ENCODE assay signal across 9 mouse cellular contexts in genomic region chr16:30981345-30981744, GRCm38 (mm10).
DNase-seq lines count a peak whose midpoint lies in the region; ATAC-seq lines count a peak whose summit lies in the region.
"Had no signal": no experiment of that assay in that cellular context is flagged by ENCODE, and none has a peak within 500 bp of the region (broad histone marks: within the 10 kb centered on the region; RNA-seq: fewer than 3 reads in every experiment).

No protein-coding gene starts in this region.

- no peaks in the 10 kb centered on the region for H3K9me3 ChIP-seq in heart, embryonic 10.5 days
- no peaks in the 10 kb centered on the region for H3K9me3 ChIP-seq in hindbrain, embryonic 12.5 days (replicated peaks)

- DNase-seq in heart, adult 11 months = peak; percentile 99
- no peak for DNase-seq in heart, embryonic 10.5 days (ENCODE audit: low spot score)
- peak; percentile 55 for DNase-seq in testis, postnatal 10 days (ENCODE audit: low spot score)
- DNase-seq in testis, postnatal 14 days (ENCODE audit: low spot score) = no peak
- DNase-seq in kidney, adult 9 months = peak; percentile 64
- DNase-seq in liver = no peak
- DNase-seq: B cell, adult 2 months had no signal

- H3K27me3 ChIP-seq in heart, embryonic 10.5 days (ENCODE audit: insufficient read depth, poor library complexity, severe bottlenecking) = no peaks in the 10 kb centered on the region
- H3K27me3 ChIP-seq in hindbrain, embryonic 12.5 days = no peaks in the 10 kb centered on the region

- 69% methylated on average over 10 of the region's 10 CpGs for WGBS in heart, embryonic 10.5 days
- WGBS in hindbrain, embryonic 12.5 days = 88% methylated on average over 10 of the region's 10 CpGs

- no peaks in the 10 kb centered on the region for H3K36me3 ChIP-seq in heart, embryonic 10.5 days
- H3K36me3 ChIP-seq in hindbrain, embryonic 12.5 days = no peaks in the 10 kb centered on the region

- no peak overlapping the region for H3K4me3 ChIP-seq in heart, embryonic 10.5 days
- H3K4me3 ChIP-seq in hindbrain, embryonic 12.5 days = no peak overlapping the region

- H3K4me1 ChIP-seq in heart, embryonic 10.5 days = peaks cover 35% of the 10 kb centered on the region
- H3K4me1 ChIP-seq in hindbrain, embryonic 12.5 days = peaks cover 19% of the 10 kb centered on the region

- no peak overlapping the region for H3K4me2 ChIP-seq in hindbrain, embryonic 12.5 days (replicated peaks)

- H3K9ac ChIP-seq in hindbrain, embryonic 12.5 days = no peak overlapping the region

- H3K27ac ChIP-seq in heart, embryonic 10.5 days = no peak overlapping the region
- no peak overlapping the region for H3K27ac ChIP-seq in hindbrain, embryonic 12.5 days

- no peak for ATAC-seq in frontal cortex, adult (ENCODE audit: low TSS enrichment)
- ATAC-seq in hindbrain, embryonic 12.5 days (ENCODE audit: low FRiP score) = no peak

Comparison
In these comparisons a context has a peak if more than half of its experiments do, and no peak if none do; other contexts are left out.
1. DNase-seq: peak in heart, adult 11 months (single experiment), testis, postnatal 10 days (single experiment) and kidney, adult 9 months (single experiment); none in heart, embryonic 10.5 days (single experiment), testis, postnatal 14 days (single experiment) and liver (single experiment).